Mouse (Mus musculus) T-helper 2 cell (primary cell): ENCODE data around the gene Izumo2.

Source experiments
- in situ Hi-C: fragments of 300-600 bp; cut with MboI, MseI; formaldehyde crosslinking; loops from one replicate; pipeline ENCODE4 v1.15.1; 2025; ENCODE audit warnings: high pct_unique_total_duplicates

Izumo2 gene

DNA sequence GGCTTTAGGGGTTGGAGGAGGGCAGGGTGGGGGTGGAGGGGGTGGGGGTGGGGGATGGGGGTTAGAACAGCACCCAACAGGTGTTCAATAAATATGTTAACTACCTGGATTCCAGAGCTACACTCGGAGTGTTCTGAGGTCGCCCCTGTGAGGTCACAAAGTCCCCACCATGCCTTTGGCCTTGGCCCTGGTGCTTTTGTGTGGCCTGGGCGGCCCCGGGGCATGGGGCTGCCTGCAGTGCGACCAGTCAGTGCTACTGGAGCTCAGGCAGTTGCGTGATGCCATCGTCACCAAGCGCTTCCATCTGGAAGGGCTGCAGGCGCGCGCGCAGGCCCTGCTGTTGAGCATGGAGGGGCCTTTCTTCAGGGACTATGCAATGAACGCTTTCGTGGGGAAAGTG lies at the start of gene Izumo2:
TSS of gene Izumo2 (plus strand) at position 169 of the 400 bp plus-strand sequence.
- in situ Hi-C loops: no loop called here

DNA sequence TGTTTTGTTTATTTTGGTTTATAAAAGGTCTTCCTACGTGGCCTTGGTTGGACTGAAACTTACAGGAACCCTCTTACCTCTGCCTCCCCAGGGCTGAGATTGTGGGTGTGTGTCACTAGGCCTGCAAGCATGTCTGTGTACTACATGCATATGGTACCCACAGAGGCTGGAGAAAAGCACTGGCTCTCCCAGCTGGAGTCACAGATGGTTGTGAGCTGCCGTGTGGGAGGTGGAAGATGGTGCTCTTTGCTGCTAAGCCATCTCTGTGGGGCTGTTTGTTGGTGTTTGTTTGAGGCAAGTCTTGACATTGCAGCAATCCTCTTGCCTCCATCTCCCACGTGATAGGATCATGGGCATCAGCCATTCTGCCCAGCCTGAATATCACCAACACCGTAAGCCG lies 47.3 kb upstream of the Izumo2 start:
- in situ Hi-C loops: no loop called here

- in situ Hi-C loops: no loop called here
These were observed 46.4 kb upstream of the Izumo2 start for GRCm38 (mm10) chr7:44662168-44662567.

DNA sequence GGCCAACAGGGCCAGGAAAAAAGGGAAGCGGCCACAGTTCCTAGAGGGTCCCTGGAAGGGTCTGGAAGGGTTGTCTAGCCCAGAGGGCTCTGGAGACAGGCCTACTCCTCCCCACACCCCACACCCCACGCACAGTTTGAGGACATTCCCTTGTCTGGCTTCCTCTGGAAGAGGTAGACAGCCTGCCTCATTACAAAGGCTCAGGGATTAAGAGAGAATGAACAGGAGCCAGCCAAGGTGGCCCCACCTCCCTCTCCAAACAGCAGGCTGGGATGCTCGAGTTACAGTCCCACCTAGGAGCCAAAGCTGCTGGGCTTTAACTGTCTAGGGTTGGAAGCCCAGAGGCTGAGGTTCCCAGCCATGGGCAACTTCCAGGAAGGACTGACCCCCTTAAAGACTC lies 46.0 kb upstream of the Izumo2 start:
- in situ Hi-C loops: no loop called here

DNA sequence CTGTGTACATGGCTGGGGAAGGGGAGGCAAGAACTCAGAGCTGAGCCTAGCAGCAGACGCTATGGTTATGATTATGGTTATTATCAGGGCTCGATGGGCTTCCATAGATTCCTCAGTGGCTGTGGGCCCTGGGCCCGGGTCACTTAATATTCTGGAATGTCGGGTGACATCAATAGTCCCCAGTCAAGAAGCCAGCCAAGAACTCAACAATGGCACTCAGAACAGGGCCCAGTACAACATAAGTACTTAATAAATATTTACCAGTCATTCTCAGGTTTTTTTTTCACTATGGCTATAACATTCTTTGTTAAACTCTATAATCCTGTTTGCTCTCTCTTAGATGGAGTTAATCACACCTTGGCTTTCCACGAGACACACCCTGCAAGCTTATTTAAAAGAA lies 45.0 kb upstream of the Izumo2 start:
- in situ Hi-C loops: no loop called here

- in situ Hi-C loops: no loop called here
These were observed 43.8 kb upstream of the Izumo2 start for GRCm38 (mm10) chr7:44664731-44665130.

GRCm38 (mm10) chr7:44666462-44666861 lies 42.1 kb upstream of the Izumo2 start:
- in situ Hi-C loops: no loop called here

GRCm38 (mm10) chr7:44667996-44668738 lies 40.4 kb upstream of the Izumo2 start:
- in situ Hi-C loops: no loop called here

DNA sequence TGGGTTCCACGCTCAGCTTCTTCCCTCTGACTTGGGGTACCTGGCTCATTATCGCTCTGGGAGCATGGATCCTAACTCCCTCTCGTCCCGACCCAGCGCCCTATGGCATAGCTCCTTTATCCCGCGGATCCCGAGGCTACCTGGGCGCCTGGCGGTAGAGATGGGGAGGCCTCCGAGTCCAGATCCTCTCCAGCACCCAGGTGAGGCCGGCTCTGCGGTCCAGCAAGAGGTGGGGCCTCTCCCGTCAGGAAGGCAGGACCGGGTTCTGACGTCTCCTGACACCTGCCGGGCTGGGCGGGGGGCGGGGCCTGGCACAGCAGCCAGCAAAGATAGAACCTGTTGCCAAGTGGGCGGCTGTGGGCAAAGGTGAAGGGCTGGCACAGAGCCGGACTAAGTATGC lies 39.4 kb upstream of the Izumo2 start:
- in situ Hi-C loops: no loop called here

GRCm38 (mm10) chr7:44670803-44671202 lies 37.7 kb upstream of the Izumo2 start, which contains the start of gene Myh14:
Myh14 (minus strand) TSS chr7:44670843.
- in situ Hi-C loops: no loop called here

DNA sequence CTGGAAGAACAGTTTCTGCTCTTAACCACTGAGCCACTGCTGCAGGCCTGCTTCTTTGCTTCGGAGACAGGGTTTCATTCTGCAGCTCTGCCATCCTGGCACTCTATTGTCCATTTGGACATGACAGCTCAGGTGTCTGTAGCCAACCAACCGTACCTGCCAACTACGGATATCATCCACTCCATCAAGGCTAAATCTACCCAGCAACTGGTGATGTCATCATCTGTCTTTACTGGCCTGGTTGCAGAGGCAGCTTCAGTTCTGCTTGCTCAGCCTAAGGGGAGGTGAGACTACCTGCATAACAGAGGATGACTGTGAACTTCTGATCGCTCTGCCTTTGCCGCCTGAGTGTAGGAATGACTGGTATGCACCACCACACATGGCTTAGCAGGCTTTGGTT lies 36.3 kb upstream of the Izumo2 start:
- in situ Hi-C loops: no loop called here

GRCm38 (mm10) chr7:44674511-44674910 lies 34.0 kb upstream of the Izumo2 start:
- in situ Hi-C loops: no loop called here

DNA sequence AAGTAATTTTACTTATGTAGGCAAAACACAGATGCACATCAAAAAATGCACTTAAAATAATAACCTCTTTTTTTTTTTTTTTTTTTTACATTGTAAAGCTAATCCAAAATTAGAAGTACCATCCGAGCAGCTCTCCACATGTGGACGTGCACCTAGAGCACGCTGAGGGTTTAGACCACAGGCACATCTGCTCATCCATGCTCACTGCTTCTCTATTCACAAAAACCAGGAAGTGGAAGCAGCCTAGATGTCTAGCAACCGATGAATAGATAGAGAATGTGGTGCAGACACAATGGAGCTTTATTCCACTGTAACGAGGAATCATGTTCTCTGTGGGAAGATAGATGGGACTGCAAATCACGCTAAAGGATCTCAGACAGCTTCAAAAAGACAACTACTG lies 33.4 kb upstream of the Izumo2 start:
- in situ Hi-C loops: loop anchor here (25.0 kb wide), 1 partner anchor 1287 kb away; no protein-coding TSS in a partner anchor

DNA sequence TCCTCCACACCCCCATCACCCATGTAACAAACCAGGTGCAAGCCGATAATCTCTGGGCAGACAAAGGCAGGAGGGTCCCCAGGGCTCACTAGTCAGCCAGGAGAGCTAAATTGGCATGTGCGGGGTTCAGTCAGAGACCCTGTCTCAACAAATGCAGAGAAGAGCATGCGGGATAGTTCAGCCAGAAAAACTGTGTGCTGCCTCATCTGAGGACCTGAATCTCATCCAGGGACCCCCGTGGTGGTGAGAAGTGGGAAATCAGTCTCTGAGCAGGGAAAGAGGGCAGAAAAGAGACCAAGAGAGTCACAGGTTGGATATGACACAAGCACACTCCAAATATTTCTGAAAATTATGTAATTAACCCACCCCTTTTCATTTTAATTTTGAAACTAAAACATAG lies 32.4 kb upstream of the Izumo2 start:
- in situ Hi-C loops: loop anchor here (25.0 kb wide), 1 partner anchor 1286 kb away; no protein-coding TSS in a partner anchor

GRCm38 (mm10) chr7:44676611-44677010 lies 31.9 kb upstream of the Izumo2 start:
- in situ Hi-C loops: loop anchor here (25.0 kb wide), 1 partner anchor 1286 kb away; no protein-coding TSS in a partner anchor

- in situ Hi-C loops: loop anchor here (25.0 kb wide), 1 partner anchor 1279 kb away; no protein-coding TSS in a partner anchor
These were observed 24.9 kb upstream of the Izumo2 start for GRCm38 (mm10) chr7:44683656-44684055.

- in situ Hi-C loops: loop anchor here (25.0 kb wide), 1 partner anchor 1277 kb away; no protein-coding TSS in a partner anchor
These were observed 22.8 kb upstream of the Izumo2 start for GRCm38 (mm10) chr7:44685531-44686402.

- in situ Hi-C loops: loop anchor here (25.0 kb wide), 1 partner anchor 1273 kb away; no protein-coding TSS in a partner anchor
These were observed 19.7 kb upstream of the Izumo2 start for GRCm38 (mm10) chr7:44688890-44689289.

DNA sequence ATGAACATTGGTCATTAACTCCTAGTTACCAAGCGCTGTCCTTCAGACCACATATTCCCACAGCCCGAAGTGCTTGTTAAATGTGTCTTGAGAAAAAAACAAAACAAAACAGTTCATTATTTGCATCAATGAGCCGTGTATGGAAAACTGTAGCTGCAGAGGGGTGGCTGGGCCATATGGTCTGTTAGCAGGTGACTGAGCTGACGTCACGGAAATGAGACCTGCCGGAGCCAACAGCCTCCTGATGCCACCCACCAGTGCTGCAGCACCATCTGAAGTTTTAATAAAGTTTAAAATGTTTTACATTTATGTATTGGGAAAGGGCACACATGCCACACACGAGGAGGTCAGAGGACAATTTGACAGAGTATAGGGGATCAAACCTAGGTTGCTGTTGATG lies 19.2 kb upstream of the Izumo2 start:
- in situ Hi-C loops: loop anchor here (25.0 kb wide), 1 partner anchor 1273 kb away; no protein-coding TSS in a partner anchor

- in situ Hi-C loops: loop anchor here (25.0 kb wide), 1 partner anchor 1269 kb away; no protein-coding TSS in a partner anchor
These were observed 14.9 kb upstream of the Izumo2 start for GRCm38 (mm10) chr7:44693427-44694175.

DNA sequence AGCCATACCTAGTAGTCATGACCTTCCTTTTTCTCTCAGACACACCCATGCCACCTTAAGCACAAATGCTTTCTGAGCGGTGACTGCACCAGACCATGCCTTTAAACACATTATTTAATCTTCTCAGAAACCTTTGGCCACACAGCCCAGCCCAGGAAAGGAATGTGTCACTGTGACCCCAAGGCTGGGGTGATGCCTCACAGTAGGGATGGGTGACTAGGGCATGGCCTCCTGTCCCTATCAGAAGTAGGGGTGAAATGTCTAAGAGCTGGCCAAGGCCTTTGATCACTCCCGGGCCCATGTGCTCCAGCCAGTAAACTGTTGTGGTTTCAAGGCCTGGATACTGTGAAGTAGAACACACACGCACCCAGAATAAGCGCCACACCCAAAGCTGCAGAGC lies 13.3 kb upstream of the Izumo2 start:
- in situ Hi-C loops: loop anchor here (25.0 kb wide), 1 partner anchor 1267 kb away; no protein-coding TSS in a partner anchor
